In the genomic region with DNA sequence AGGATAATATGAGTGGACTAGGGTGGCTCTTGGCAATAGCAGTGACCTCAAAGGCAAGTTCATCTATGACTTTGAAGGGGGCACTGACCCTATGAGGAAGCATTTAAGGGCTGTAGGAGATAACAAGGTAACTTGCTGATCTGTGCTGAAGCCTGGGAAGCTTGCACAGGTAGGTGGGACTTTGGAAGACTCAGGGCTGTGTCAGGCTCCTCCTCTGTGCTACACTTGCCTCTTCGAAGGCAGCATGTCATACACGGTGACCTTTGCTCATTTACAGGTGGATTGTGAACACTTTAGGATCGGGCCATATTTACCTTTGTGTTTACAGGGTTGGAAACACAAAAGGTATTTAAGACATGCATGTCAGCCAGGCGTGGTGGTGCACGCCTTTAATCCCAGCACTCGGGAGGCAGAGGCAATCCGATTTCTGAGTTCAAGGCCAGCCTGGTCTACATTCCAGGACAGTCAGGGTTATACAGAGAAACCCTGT, we compare ENCODE assay signal across 28 mouse cellular contexts. TPM values are rescaled to one million over a fixed set of nuclear protein-coding genes. Genes with fewer than 3 reads are reported as not detected.
DNase-seq lines count a peak whose midpoint lies in the region; ATAC-seq and TF ChIP-seq lines count a peak whose summit lies in the region.
"Had no signal": no experiment of that assay in that cellular context is flagged by ENCODE, and none has a peak within 500 bp of the region (broad histone marks: within the 10 kb centered on the region; RNA-seq: fewer than 3 reads in every experiment).

No protein-coding gene starts in this region.

- in situ Hi-C loops in CH12.LX (cut with MboI; ENCODE audit: low pct_ligation_motif_present, low pct_unique_long_range_greater_than_20kb, low sequenced_read_pairs), result no loop called here

- H3K36me3 ChIP-seq in CH12.LX (replicated peaks in 1 of 2; ENCODE audit: control insufficient read depth in 1 of 2, insufficient read depth in 1 of 2, low read length in 1 of 2), result no peaks in the 10 kb centered on the region
- no peaks in the 10 kb centered on the region for H3K36me3 ChIP-seq in intestine, postnatal 0 days (ENCODE audit: control insufficient read depth, insufficient read depth)
- no peaks in the 10 kb centered on the region for H3K36me3 ChIP-seq in hindbrain, embryonic 14.5 days (replicated peaks; ENCODE audit: control insufficient read depth, insufficient read depth)
- H3K36me3 ChIP-seq: embryonic facial prominence, embryonic 10.5 days; embryonic facial prominence, embryonic 12.5 days; forebrain, embryonic 15.5 days; G1E had no signal

- no peak overlapping the region for H3K4me3 ChIP-seq in CH12.LX (replicated peaks in 1 of 3; ENCODE audit: low read depth in 2 of 3, low read length in 2 of 3, poor library complexity in 1 of 3)
- no peak overlapping the region for H3K4me3 ChIP-seq in intestine, postnatal 0 days (ENCODE audit: low read depth, low read length)
- H3K4me3 ChIP-seq in hindbrain, embryonic 14.5 days (replicated peaks; ENCODE audit: low read length), result no peak overlapping the region
- H3K4me3 ChIP-seq: embryonic facial prominence, embryonic 10.5 days; embryonic facial prominence, embryonic 12.5 days; forebrain, embryonic 13.5 days; forebrain, embryonic 15.5 days had no signal

- H3K4me1 ChIP-seq in CH12.LX (ENCODE audit: control insufficient read depth in 1 of 2, insufficient read depth in 2 of 2), result peaks cover 2 to 4% of the 10 kb centered on the region in 2 experiments; a peak in 1 of 4 replicates
- H3K4me1 ChIP-seq in intestine, postnatal 0 days (replicated peaks; ENCODE audit: control insufficient read depth, insufficient read depth, low read length), result no peaks in the 10 kb centered on the region
- no peaks in the 10 kb centered on the region for H3K4me1 ChIP-seq in hindbrain, embryonic 14.5 days (replicated peaks; ENCODE audit: control insufficient read depth, insufficient read depth, low read length)
- H3K4me1 ChIP-seq: embryonic facial prominence, embryonic 10.5 days; embryonic facial prominence, embryonic 12.5 days; forebrain, embryonic 13.5 days; forebrain, embryonic 15.5 days had no signal

- no peak for TF ChIP-seq CTCF in CH12.LX (conservative IDR thresholded peaks at IDR 0.05 in 1 of 2, IDR thresholded peaks at IDR 0.05 in 1 of 2; ENCODE audit: low read depth in 2 of 2, low read length in 2 of 2)
- TF ChIP-seq CTCF in intestine, postnatal 0 days (IDR thresholded peaks at IDR 0.05; ENCODE audit: low read depth), result no peak

- no peak for TF ChIP-seq EP300 in CH12.LX (IDR thresholded peaks at IDR 0.05; ENCODE audit: low read length)

- no peak for TF ChIP-seq RAD21 in CH12.LX (IDR thresholded peaks at IDR 0.05; ENCODE audit: low read depth, low read length)

- 67% methylated on average over 7 of the region's 7 CpGs for WGBS in intestine, postnatal 0 days
- 91% methylated on average over 7 of the region's 7 CpGs for WGBS in hindbrain, embryonic 14.5 days

- H3K27me3 ChIP-seq in CH12.LX (replicated peaks), result no peaks in the 10 kb centered on the region
- H3K27me3 ChIP-seq in intestine, postnatal 0 days (replicated peaks; ENCODE audit: control insufficient read depth, insufficient read depth, low read length), result no peaks in the 10 kb centered on the region
- H3K27me3 ChIP-seq in hindbrain, embryonic 14.5 days (ENCODE audit: control insufficient read depth, insufficient read depth, low read length), result no peaks in the 10 kb centered on the region
- H3K27me3 ChIP-seq: embryonic facial prominence, embryonic 12.5 days; forebrain, embryonic 13.5 days; forebrain, embryonic 15.5 days had no signal

- H3K79me2 ChIP-seq in CH12.LX (replicated peaks; ENCODE audit: control insufficient read depth, extremely low read depth, insufficient read depth, poor library complexity, severe bottlenecking), result no peaks in the 10 kb centered on the region

- peak; percentile 73 for ATAC-seq in intestine, postnatal 0 days
- ATAC-seq in hindbrain, embryonic 14.5 days (ENCODE audit: low FRiP score), result no peak
- ATAC-seq: activated CD4-positive, CD25-positive, alpha-beta regulatory T cell, adult 4 months; forebrain, embryonic 13.5 days; forebrain, embryonic 15.5 days; forebrain, postnatal 0 days; Patski had no signal

- no peak overlapping the region for H3K4me2 ChIP-seq in CH12.LX (ENCODE audit: insufficient read depth, low read depth, poor library complexity, severe bottlenecking)
- no peak overlapping the region for H3K4me2 ChIP-seq in intestine, postnatal 0 days (replicated peaks; ENCODE audit: low read depth)
- H3K4me2 ChIP-seq in hindbrain, embryonic 14.5 days (replicated peaks), result no peak overlapping the region
- H3K4me2 ChIP-seq: embryonic facial prominence, embryonic 12.5 days; forebrain, embryonic 13.5 days; forebrain, embryonic 15.5 days had no signal

- no peak overlapping the region for H3K9ac ChIP-seq in CH12.LX (ENCODE audit: insufficient read depth, low read depth)
- H3K9ac ChIP-seq in intestine, postnatal 0 days (ENCODE audit: low read depth, low read length), result no peak overlapping the region
- H3K9ac ChIP-seq in hindbrain, embryonic 14.5 days, result no peak overlapping the region
- H3K9ac ChIP-seq: embryonic facial prominence, embryonic 12.5 days; forebrain, embryonic 13.5 days; forebrain, embryonic 15.5 days; forebrain, postnatal 0 days had no signal

- DNase-seq in CH12.LX (ENCODE audit: extremely low read depth), result no peak
- DNase-seq in ES-CJ7 (ENCODE audit: low read depth, low spot score), result peak; percentile 4
- peak; percentile 78 for DNase-seq in R1 (ENCODE audit: low read depth, low spot score)
- no peak for DNase-seq in neural tube, embryonic 10.5 days (ENCODE audit: extremely low spot score, low spot score)
- DNase-seq in left cerebral cortex, adult 18-20 months (ENCODE audit: low spot score in 2 of 2), result no peak
- no peak for DNase-seq in right cerebral cortex, postnatal 4 days
- DNase-seq in hindbrain, embryonic 14.5 days (ENCODE audit: low spot score), result no peak
- DNase-seq: adrenal gland, adult 8-10 months; adrenal gland, postnatal 14 days; adrenal gland, postnatal 36 days; cerebellum, adult 11-12 months; cerebellum, adult 2 months; cerebellum, adult 9-10 months; cerebellum, postnatal 10 days; cerebellum, postnatal 25 days; forebrain, postnatal 0 days had no signal

- no peaks in the 10 kb centered on the region for H3K9me3 ChIP-seq in CH12.LX (replicated peaks; ENCODE audit: low read length)
- H3K9me3 ChIP-seq in intestine, postnatal 0 days (ENCODE audit: control insufficient read depth), result no peaks in the 10 kb centered on the region
- no peaks in the 10 kb centered on the region for H3K9me3 ChIP-seq in hindbrain, embryonic 14.5 days (ENCODE audit: control insufficient read depth, low read length)
- H3K9me3 ChIP-seq: embryonic facial prominence, embryonic 10.5 days; embryonic facial prominence, embryonic 12.5 days; forebrain, embryonic 13.5 days; forebrain, embryonic 15.5 days; G1E had no signal

- dilution Hi-C loops in CH12.LX (cut with MboI; ENCODE audit: extremely low pct_ligation_motif_present, extremely low pct_unique_long_range_greater_than_20kb, low sequenced_read_pairs), result no loop called here

- TF ChIP-seq POLR2A in CH12.LX (IDR thresholded peaks at IDR 0.05; ENCODE audit: low read depth, low read length), result no peak

- H3K27ac ChIP-seq in CH12.LX (ENCODE audit: insufficient read depth, low read depth), result no peak overlapping the region
- no peak overlapping the region for H3K27ac ChIP-seq in intestine, postnatal 0 days (ENCODE audit: low read depth, low read length)
- H3K27ac ChIP-seq in hindbrain, embryonic 14.5 days, result no peak overlapping the region
- H3K27ac ChIP-seq: embryonic facial prominence, embryonic 10.5 days; embryonic facial prominence, embryonic 12.5 days; forebrain, embryonic 13.5 days; forebrain, embryonic 15.5 days had no signal

TF ChIP-seq in CH12.LX, 34 proteins besides CTCF, POLR2A, EP300 and RAD21:
- TF ChIP-seq MAFK (IDR thresholded peaks at IDR 0.05; ENCODE audit: insufficient replicate concordance, low read length) (no peak), ETS1 (conservative IDR thresholded peaks at IDR 0.05; ENCODE audit: low read depth, low read length) (no peak), GABPA (IDR thresholded peaks at IDR 0.05; ENCODE audit: insufficient replicate concordance, low read depth, low read length) (no peak), ZNF384 (IDR thresholded peaks at IDR 0.05; ENCODE audit: low read depth, low read length) (peak; percentile 25; the same call in 1 of the 2 replicates)
TF ChIP-seq in CH12.LX: peak in this region for 1.

RNA-seq across cellular contexts. Expression of a gene that starts 19.2 kb away (rescaled TPM):
- total RNA-seq in CH12.LX (2012; rRNA removed), result not detected in 2 replicates
- not detected in 2 replicates for total RNA-seq in CH12.LX (2014; rRNA removed)
- not detected in 2 replicates for polyA plus RNA-seq in CH12.LX (2012; ENCODE audit: insufficient read length, low read depth)
- not detected in 2 replicates for polyA plus RNA-seq in intestine, postnatal 0 days (2015; fragmentation: Nextera tagmentation; extraction: Ambion mirVana)
- not detected for total RNA-seq in left cerebral cortex, adult 18-20 months (2021)
- polyA plus RNA-seq in hindbrain, embryonic 14.5 days (2014; fragmentation: Nextera tagmentation; extraction: Ambion mirVana), result not detected in 2 replicates
- total RNA-seq: adrenal gland, adult 18-20 months; adrenal gland, adult 8-10 months; adrenal gland, postnatal 14 days; adrenal gland, postnatal 36 days; forebrain, postnatal 0 days; G1E had no signal
- polyA plus RNA-seq: activated CD4-positive, CD25-positive, alpha-beta regulatory T cell, adult 4 months; C2C12; cerebellum, adult 2 months; cortical plate, adult 2 months; embryonic facial prominence, embryonic 10.5 days; embryonic facial prominence, embryonic 12.5 days; forebrain, embryonic 11.5 days; forebrain, embryonic 13.5 days; forebrain, embryonic 15.5 days; forebrain, postnatal 0 days; G1E; Patski had no signal

RNA-seq across cellular contexts. Expression of a gene that starts 32.7 kb away (rescaled TPM):
- 7.3 and 8.2 TPM in 2 replicates for total RNA-seq in CH12.LX (2012; rRNA removed)
- 1.9 and 2.0 TPM in 2 replicates for total RNA-seq in CH12.LX (2014; rRNA removed)
- polyA plus RNA-seq in CH12.LX (2012; ENCODE audit: insufficient read length, low read depth), result 4.4 and 6.0 TPM in 2 replicates
- polyA plus RNA-seq in intestine, postnatal 0 days (2015; fragmentation: Nextera tagmentation; extraction: Ambion mirVana), result 8.0 and 9.2 TPM in 2 replicates
- total RNA-seq in left cerebral cortex, adult 18-20 months (2021), result 10 to 100 TPM; 57.7 to 86.6 TPM
- 16.1 and 17.4 TPM in 2 replicates for polyA plus RNA-seq in hindbrain, embryonic 14.5 days (2014; fragmentation: Nextera tagmentation; extraction: Ambion mirVana)

RNA-seq across cellular contexts. Expression of a gene that starts 35.4 kb away (rescaled TPM):
- not detected in 2 replicates for total RNA-seq in CH12.LX (2012; rRNA removed)
- not detected in 2 replicates for total RNA-seq in CH12.LX (2014; rRNA removed)
- not detected in 2 replicates for polyA plus RNA-seq in CH12.LX (2012; ENCODE audit: insufficient read length, low read depth)
- polyA plus RNA-seq in intestine, postnatal 0 days (2015; fragmentation: Nextera tagmentation; extraction: Ambion mirVana), result 1.7 and 2.6 TPM in 2 replicates
- total RNA-seq in left cerebral cortex, adult 18-20 months (2021), result 1 to 10 TPM; 5.4 to 6.3 TPM
- 2.1 TPM in 2 replicates for polyA plus RNA-seq in hindbrain, embryonic 14.5 days (2014; fragmentation: Nextera tagmentation; extraction: Ambion mirVana)
- polyA plus RNA-seq: activated CD4-positive, CD25-positive, alpha-beta regulatory T cell, adult 4 months; Patski had no signal

Comparison
In these comparisons a context has a peak if more than half of its experiments do, and no peak if none do; other contexts are left out.
1. DNase-seq: peak in ES-CJ7 (single experiment) and R1 (single experiment); none in CH12.LX (single experiment), neural tube, embryonic 10.5 days (single experiment), left cerebral cortex, adult 18-20 months (0 of 2), right cerebral cortex, postnatal 4 days (single experiment) and hindbrain, embryonic 14.5 days (single experiment).